Mouse (Mus musculus): ENCODE data around the gene Cd101.

Gene Cd101

GRCm38 (mm10) chr3:101070796-101071235 is 41.5 kb upstream of the Cd101 start:
- peaks cover 73% of the 10 kb centered on the region for H3K4me1 ChIP-seq (replicated peaks; ENCODE audit: low read depth, low read length)
- peaks cover 87% of the 10 kb centered on the region for H3K36me3 ChIP-seq (ENCODE audit: insufficient read depth, low read length)
- H3K4me3 ChIP-seq (replicated peaks; ENCODE audit: low read length), result no peak overlapping the region
- no peaks in the 10 kb centered on the region for H3K27me3 ChIP-seq (ENCODE audit: insufficient read depth, low read length)
- no peaks in the 10 kb centered on the region for H3K9me3 ChIP-seq (ENCODE audit: low read length)
- no peak for TF ChIP-seq NANOG (IDR thresholded peaks at IDR 0.05; ENCODE audit: borderline replicate concordance, low read length)
- no peak for TF ChIP-seq POU5F1 (IDR thresholded peaks at IDR 0.05; ENCODE audit: borderline replicate concordance, low read length)
- no peak for TF ChIP-seq CTCF (conservative IDR thresholded peaks at IDR 0.05; ENCODE audit: low read length)

GRCm38 (mm10) chr3:101070230-101070795 is 41.0 kb upstream of the Cd101 start:
- peaks cover 87% of the 10 kb centered on the region for H3K36me3 ChIP-seq (ENCODE audit: insufficient read depth, low read length)
- H3K4me1 ChIP-seq (replicated peaks; ENCODE audit: low read depth, low read length), result peaks cover 77% of the 10 kb centered on the region
- no peak for TF ChIP-seq CTCF (conservative IDR thresholded peaks at IDR 0.05; ENCODE audit: low read length)
- no peaks in the 10 kb centered on the region for H3K9me3 ChIP-seq (ENCODE audit: low read length)
- H3K4me3 ChIP-seq (replicated peaks; ENCODE audit: low read length), result no peak overlapping the region
- no peaks in the 10 kb centered on the region for H3K27me3 ChIP-seq (ENCODE audit: insufficient read depth, low read length)

DNA sequence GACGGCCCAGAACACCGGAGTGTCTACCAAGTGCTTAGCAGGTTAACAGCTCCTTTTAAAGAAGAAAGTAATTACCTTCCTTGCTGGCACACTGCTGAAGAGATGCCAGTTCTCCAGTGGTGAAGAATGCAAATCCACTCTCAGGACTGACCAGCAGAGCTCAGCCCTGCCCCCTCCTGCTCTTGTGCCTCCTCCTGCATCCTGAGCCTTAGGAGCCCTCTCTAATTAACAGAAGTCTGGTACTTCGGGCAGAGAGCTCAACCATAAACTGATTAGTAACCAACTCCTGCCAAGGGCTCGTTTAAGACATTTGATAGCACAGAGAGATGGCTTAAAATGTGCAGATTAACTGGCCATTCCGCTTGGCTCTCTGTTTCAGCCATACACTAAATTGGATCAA is 39.3 kb upstream of the Cd101 start:
- TF ChIP-seq POU5F1 (IDR thresholded peaks at IDR 0.05; ENCODE audit: borderline replicate concordance, low read length) (no peak), NANOG (IDR thresholded peaks at IDR 0.05; ENCODE audit: borderline replicate concordance, low read length) (no peak), CTCF (conservative IDR thresholded peaks at IDR 0.05; ENCODE audit: low read length) (no peak)
- Histone ChIP-seq H3K27me3 (ENCODE audit: insufficient read depth, low read length) (no peaks in the 10 kb centered on the region), H3K9me3 (ENCODE audit: low read length) (no peaks in the 10 kb centered on the region), H3K4me1 (replicated peaks; ENCODE audit: low read depth, low read length) (peaks cover 83% of the 10 kb centered on the region), H3K4me3 (replicated peaks; ENCODE audit: low read length) (no peak overlapping the region), H3K36me3 (ENCODE audit: insufficient read depth, low read length) (peaks cover 91% of the 10 kb centered on the region)

DNA sequence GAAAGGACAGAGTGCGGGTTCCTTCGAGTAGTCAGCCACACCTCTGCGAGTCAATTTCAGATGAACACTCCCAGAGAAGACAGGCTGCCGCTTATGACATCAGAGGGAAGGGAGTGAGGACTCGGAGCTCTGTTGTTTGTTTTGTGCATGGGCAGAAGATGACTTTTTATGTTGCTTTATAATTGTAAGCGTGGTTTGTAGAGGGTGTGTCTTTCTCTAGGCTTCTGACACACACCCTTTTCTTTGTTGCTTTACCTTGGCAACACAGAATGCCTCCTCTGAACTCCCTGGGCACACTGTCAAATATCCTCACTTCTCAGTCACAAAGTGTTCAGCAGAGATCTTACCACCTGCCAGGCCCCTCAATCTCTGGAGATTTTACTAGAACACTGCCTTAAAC is 36.8 kb upstream of the Cd101 start:
- Histone ChIP-seq H3K4me1 (replicated peaks; ENCODE audit: low read depth, low read length) (peaks cover 58% of the 10 kb centered on the region), H3K27me3 (ENCODE audit: insufficient read depth, low read length) (no peaks in the 10 kb centered on the region), H3K9me3 (ENCODE audit: low read length) (no peaks in the 10 kb centered on the region), H3K4me3 (replicated peaks; ENCODE audit: low read length) (no peak overlapping the region), H3K36me3 (ENCODE audit: insufficient read depth, low read length) (peaks cover 89% of the 10 kb centered on the region)
- TF ChIP-seq POU5F1 (IDR thresholded peaks at IDR 0.05; ENCODE audit: borderline replicate concordance, low read length) (no peak), NANOG (IDR thresholded peaks at IDR 0.05; ENCODE audit: borderline replicate concordance, low read length) (no peak), CTCF (conservative IDR thresholded peaks at IDR 0.05; ENCODE audit: low read length) (no peak)

- Histone ChIP-seq H3K27me3 (ENCODE audit: insufficient read depth, low read length) (no peaks in the 10 kb centered on the region), H3K4me3 (replicated peaks; ENCODE audit: low read length) (no peak overlapping the region), H3K36me3 (ENCODE audit: insufficient read depth, low read length) (peaks cover 95% of the 10 kb centered on the region), H3K9me3 (ENCODE audit: low read length) (no peaks in the 10 kb centered on the region), H3K4me1 (replicated peaks; ENCODE audit: low read depth, low read length) (peaks cover 23% of the 10 kb centered on the region)
- TF ChIP-seq NANOG (IDR thresholded peaks at IDR 0.05; ENCODE audit: borderline replicate concordance, low read length), result no peak
- no peak for TF ChIP-seq POU5F1 (IDR thresholded peaks at IDR 0.05; ENCODE audit: borderline replicate concordance, low read length)
- TF ChIP-seq CTCF (conservative IDR thresholded peaks at IDR 0.05; ENCODE audit: low read length), result no peak
These were observed 32.7 kb upstream of the Cd101 start for GRCm38 (mm10) chr3:101061865-101062585.

- peaks cover 95% of the 10 kb centered on the region for H3K36me3 ChIP-seq (ENCODE audit: insufficient read depth, low read length)
- H3K9me3 ChIP-seq (ENCODE audit: low read length), result no peaks in the 10 kb centered on the region
- H3K4me3 ChIP-seq (replicated peaks; ENCODE audit: low read length), result no peak overlapping the region
- no peaks in the 10 kb centered on the region for H3K27me3 ChIP-seq (ENCODE audit: insufficient read depth, low read length)
- TF ChIP-seq CTCF (conservative IDR thresholded peaks at IDR 0.05; ENCODE audit: low read length), result no peak
- TF ChIP-seq POU5F1 (IDR thresholded peaks at IDR 0.05; ENCODE audit: borderline replicate concordance, low read length), result no peak
- TF ChIP-seq NANOG (IDR thresholded peaks at IDR 0.05; ENCODE audit: borderline replicate concordance, low read length), result no peak
- peaks cover 5% of the 10 kb centered on the region; the same call in 1 of the 2 replicates for H3K4me1 ChIP-seq (replicated peaks; ENCODE audit: low read depth, low read length)
These were observed 29.9 kb upstream of the Cd101 start for GRCm38 (mm10) chr3:101059214-101059613.

DNA sequence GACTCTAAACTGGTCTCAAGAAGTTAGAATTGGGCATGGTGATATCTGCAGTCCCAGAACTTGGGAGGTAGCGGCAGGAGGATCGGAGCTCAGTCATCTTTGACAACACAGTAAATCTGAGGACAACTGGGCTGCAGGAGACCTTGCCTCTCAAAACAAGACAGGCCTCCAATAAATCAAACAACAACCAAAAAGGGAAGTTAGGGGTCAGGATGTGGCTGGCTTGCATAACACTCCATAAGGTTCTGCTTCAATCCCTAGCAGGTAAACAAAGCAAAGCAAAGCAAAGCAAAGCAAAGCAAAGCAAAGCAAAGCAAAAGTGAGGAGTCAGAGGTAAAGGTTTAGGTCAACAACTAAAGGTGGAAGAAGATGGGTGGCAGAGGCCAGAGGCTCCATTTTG is 28.8 kb upstream of the Cd101 start:
- TF ChIP-seq NANOG (IDR thresholded peaks at IDR 0.05; ENCODE audit: borderline replicate concordance, low read length), result no peak
- no peak for TF ChIP-seq CTCF (conservative IDR thresholded peaks at IDR 0.05; ENCODE audit: low read length)
- no peak for TF ChIP-seq POU5F1 (IDR thresholded peaks at IDR 0.05; ENCODE audit: borderline replicate concordance, low read length)
- Histone ChIP-seq H3K27me3 (ENCODE audit: insufficient read depth, low read length) (no peaks in the 10 kb centered on the region), H3K4me1 (replicated peaks; ENCODE audit: low read depth, low read length) (no peaks in the 10 kb centered on the region), H3K9me3 (ENCODE audit: low read length) (0 out of 2 replicates have a peak, but pooled peaks cover under 1% of the 10 kb centered on the region), H3K4me3 (replicated peaks; ENCODE audit: low read length) (no peak overlapping the region), H3K36me3 (ENCODE audit: insufficient read depth, low read length) (peaks cover 95% of the 10 kb centered on the region)

DNA sequence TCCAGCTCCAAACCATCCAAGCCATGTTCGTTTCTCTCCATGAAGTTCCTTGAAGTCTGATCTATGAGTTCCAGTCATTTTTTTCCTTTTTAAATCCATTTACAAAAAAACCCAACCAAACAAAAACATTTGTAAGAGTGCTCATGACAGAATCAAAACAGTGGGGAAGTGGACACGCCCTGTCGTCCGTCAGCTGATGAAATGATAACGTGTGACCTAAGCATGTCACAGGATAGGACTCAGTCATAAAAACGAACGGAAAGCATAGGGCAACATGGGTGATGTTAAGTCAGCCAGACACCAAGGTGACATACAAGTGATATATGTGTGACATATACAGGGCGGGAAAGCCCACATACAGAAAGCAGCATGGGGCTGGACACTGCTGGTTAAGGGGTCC is 25.9 kb upstream of the Cd101 start:
- Histone ChIP-seq H3K4me3 (replicated peaks; ENCODE audit: low read length) (no peak overlapping the region), H3K4me1 (replicated peaks; ENCODE audit: low read depth, low read length) (peaks cover 2% of the 10 kb centered on the region), H3K9me3 (ENCODE audit: low read length) (peaks cover 8% of the 10 kb centered on the region; the same call in 1 of the 2 replicates), H3K36me3 (ENCODE audit: insufficient read depth, low read length) (peaks cover 92% of the 10 kb centered on the region), H3K27me3 (ENCODE audit: insufficient read depth, low read length) (no peaks in the 10 kb centered on the region)
- no peak for TF ChIP-seq POU5F1 (IDR thresholded peaks at IDR 0.05; ENCODE audit: borderline replicate concordance, low read length)
- no peak for TF ChIP-seq NANOG (IDR thresholded peaks at IDR 0.05; ENCODE audit: borderline replicate concordance, low read length)
- TF ChIP-seq CTCF (conservative IDR thresholded peaks at IDR 0.05; ENCODE audit: low read length), result no peak

Data from E14TG2a.4 (cell line).